Mouse (Mus musculus) megakaryocyte, embryonic 14.5 days (primary cell): ENCODE measurements at regions not wholly inside any gene's neighbourhood (a gene's known extent, or its start where the extent isn't known, plus 50 kb on each side); places are given as distances from the start of the nearest gene placed in this dataset.

ENCODE experiments used
- FLI1 ChIP-seq: IDR thresholded peaks from 2 replicates; pipeline ENCODE4 v1.6.1; 2012; ENCODE audit warnings: low read length, inconsistent platforms, mixed read lengths
- GATA1 ChIP-seq: IDR thresholded peaks from 3 replicates; pipeline ENCODE4 v1.6.1; 2012; ENCODE audit warnings: mixed read lengths, low read length, inconsistent platforms, borderline replicate concordance

DNA sequence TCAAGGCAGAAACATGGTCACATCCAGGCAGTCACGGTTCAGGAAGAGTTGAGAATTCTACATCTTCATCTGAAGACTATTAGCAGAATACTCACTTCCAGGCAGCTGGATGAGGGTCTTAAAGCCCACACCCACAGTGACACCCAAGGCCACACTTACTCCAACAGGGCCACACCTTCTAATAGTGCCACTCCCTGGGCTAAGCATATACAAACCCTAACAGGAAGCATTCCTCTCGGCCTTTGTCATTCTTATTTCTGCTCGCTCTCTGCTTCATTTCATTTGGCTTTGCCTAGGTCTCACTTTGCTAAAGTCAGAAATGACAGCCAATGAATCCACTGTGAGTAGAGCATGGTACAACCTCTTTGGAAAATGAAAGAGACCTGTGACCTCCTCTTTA is 100.4 kb upstream of the Zfp648 start:
- TF ChIP-seq GATA1 (no peak), FLI1 (no peak)
